Mouse (Mus musculus) gastrocnemius, adult 2 months (tissue): ENCODE measurements at regions not wholly inside any gene's neighbourhood (a gene's known extent, or its start where the extent isn't known, plus 50 kb on each side); places are given as distances from the start of the nearest gene placed in this dataset.

ENCODE experiments used
- DNase-seq: peaks from one replicate; pipeline ENCODE4 v3.0.0; 2022
- H3K27ac ChIP-seq: fragments of 200-600 bp; 2 replicates; pipeline ENCODE4 v1.8.1; 2022; ENCODE audit warnings: mild to moderate bottlenecking
- H3K4me3 ChIP-seq: fragments of 200-600 bp; 2 replicates; pipeline ENCODE4 v1.8.1; 2022; ENCODE audit warnings: mild to moderate bottlenecking, moderate library complexity
- CTCF ChIP-seq: fragments of 200-600 bp; IDR thresholded peaks from 2 replicates; pipeline ENCODE4 v1.8.1; 2022; ENCODE audit warnings: antibody characterized with exemption, mild to moderate bottlenecking, moderate library complexity
- intact Hi-C: fragments of 180-260 bp; cut with DNase I; formaldehyde crosslinking; loops from one replicate; pipeline ENCODE4 v1.15.1; 2025

DNA sequence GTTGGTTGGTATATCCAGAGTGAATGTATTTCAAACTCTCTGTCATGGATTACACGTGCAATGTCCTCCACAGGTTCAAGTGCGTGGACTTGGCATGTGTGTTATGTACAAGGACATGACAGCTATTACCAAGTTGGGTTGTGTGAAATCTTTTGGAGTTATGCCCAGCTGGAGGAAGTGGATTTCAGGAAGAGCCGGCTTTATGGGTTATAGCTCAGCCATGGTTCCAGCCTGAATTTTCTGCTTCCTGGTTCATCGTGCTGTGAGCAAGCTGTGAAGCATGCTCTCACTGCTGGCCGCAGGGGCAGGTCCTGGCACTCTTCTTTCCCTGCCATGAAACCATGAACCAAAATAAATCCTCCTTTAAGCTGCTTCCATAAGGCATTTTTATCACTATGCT lies 144.6 kb upstream of the Lcorl start:
- TF ChIP-seq CTCF = no peak
- Histone ChIP-seq H3K27ac (no peak overlapping the region), H3K4me3 (no peak overlapping the region)
- intact Hi-C loops = no loop called here
- no peak for DNase-seq

GRCm38 (mm10) chr5:45957766-45958165 lies 100.4 kb upstream of the Lcorl start:
- intact Hi-C loops = no loop called here
- no peak for DNase-seq
- H3K27ac ChIP-seq = no peak overlapping the region

GRCm38 (mm10) chr5:45943970-45944369 lies 86.6 kb upstream of the Lcorl start:
- Histone ChIP-seq H3K27ac (no peak overlapping the region), H3K4me3 (no peak overlapping the region)
- no peak for TF ChIP-seq CTCF
- intact Hi-C loops = no loop called here
- DNase-seq = no peak

More at GRCm38 (mm10) chr5:45957766-45958165, 100.4 kb upstream of the Lcorl start:
- no peak overlapping the region for H3K4me3 ChIP-seq
- no peak for TF ChIP-seq CTCF

GRCm38 (mm10) chr5:45932970-45933369 lies 75.6 kb upstream of the Lcorl start:
- no peak for DNase-seq
- H3K27ac ChIP-seq = no peak overlapping the region
- no peak for TF ChIP-seq CTCF
- no peak overlapping the region for H3K4me3 ChIP-seq
- intact Hi-C loops = no loop called here

DNA sequence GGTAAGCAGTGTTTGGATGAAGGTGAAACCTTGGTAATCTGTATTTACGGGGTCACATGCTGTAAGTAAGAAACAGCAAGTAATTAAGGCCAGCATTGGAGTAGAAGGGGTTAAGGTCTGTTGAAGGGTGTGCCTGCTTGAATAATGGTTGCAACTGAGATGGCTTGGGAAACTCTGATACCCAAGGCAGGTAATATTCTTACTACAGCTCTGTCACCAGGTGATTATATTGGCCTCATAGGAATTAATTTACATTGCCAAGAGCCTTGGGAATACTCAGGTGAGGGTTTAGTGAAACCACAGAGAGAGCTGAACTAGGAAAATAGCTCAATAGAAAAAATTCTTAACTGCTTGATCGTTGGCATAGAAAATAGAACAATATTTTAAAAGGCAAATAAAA lies 73.8 kb upstream of the Lcorl start:
- Histone ChIP-seq H3K27ac (no peak overlapping the region), H3K4me3 (no peak overlapping the region)
- no peak for DNase-seq
- TF ChIP-seq CTCF = no peak
- intact Hi-C loops = no loop called here

- Histone ChIP-seq H3K27ac (no peak overlapping the region), H3K4me3 (peak overlapping the region; percentile 7; the same call in 1 of the 2 replicates)
- DNase-seq = no peak
- intact Hi-C loops = no loop called here
- no peak for TF ChIP-seq CTCF
Measured at GRCm38 (mm10) chr5:45925879-45926410, 68.5 kb upstream of the Lcorl start.

- intact Hi-C loops = no loop called here
- no peak overlapping the region for H3K27ac ChIP-seq
- DNase-seq = no peak
- no peak overlapping the region for H3K4me3 ChIP-seq
- TF ChIP-seq CTCF = no peak
Measured at GRCm38 (mm10) chr5:45923907-45924594, 66.6 kb upstream of the Lcorl start.
